Mouse (Mus musculus) ES-E14 (cell line): ENCODE data around the gene Col4a1. TPM values are rescaled to one million over a fixed set of nuclear protein-coding genes. Genes with fewer than 3 reads are reported as not detected.
A peak's percentile ranks its signal among the peaks of the same experiment; 100 is the strongest.

ENCODE experiments used
- DNase-seq: peaks from one replicate; pipeline ENCODE4 v3.0.0-alpha.2; 2013; ENCODE audit warnings: low read depth, low spot score
- H3K27ac ChIP-seq: 2 replicates; pipeline ENCODE4 v1.5.1; 2012; ENCODE audit warnings: low read depth, mild to moderate bottlenecking, low read length, moderate library complexity, mixed read lengths; ENCODE audit not compliant: poor library complexity, insufficient read depth, severe bottlenecking
- H3K36me3 ChIP-seq: 2 replicates; pipeline ENCODE4 v1.6.1; 2012; ENCODE audit warnings: mild to moderate bottlenecking, low read length, moderate library complexity, mixed read lengths; ENCODE audit not compliant: control insufficient read depth, poor library complexity, insufficient read depth, severe bottlenecking
- H3K4me1 ChIP-seq, 2 experiments: fragments of 150-350 bp in 1 of 2; sonication (generic) in 1 of 2; 2 replicates each; pipeline ENCODE4 v1.6.1; 2012; ENCODE audit warnings: low read length in 2 of 2, mild to moderate bottlenecking in 1 of 2, mixed read lengths in 1 of 2; ENCODE audit not compliant: control insufficient read depth in 2 of 2, insufficient read depth in 2 of 2, poor library complexity in 1 of 2
- H3K4me3 ChIP-seq, 2 experiments: fragments of 150-350 bp in 1 of 2; sonication (generic) in 1 of 2; 2 replicates each; pipeline ENCODE4 v1.5.1; 2012; ENCODE audit warnings: low read length in 2 of 2, low read depth in 1 of 2, mild to moderate bottlenecking in 1 of 2, mixed read lengths in 1 of 2; ENCODE audit not compliant: insufficient read depth in 1 of 2, poor library complexity in 1 of 2, severe bottlenecking in 1 of 2
- H3K9ac ChIP-seq: 2 replicates; pipeline ENCODE4 v1.6.1; 2012; ENCODE audit warnings: low read depth, mild to moderate bottlenecking, low read length, mixed read lengths; ENCODE audit not compliant: poor library complexity, insufficient read depth, severe bottlenecking
- H3K9me3 ChIP-seq: fragments of 150-350 bp; sonication (generic); 2 replicates; pipeline ENCODE4 v1.6.1; 2012; ENCODE audit warnings: low read depth, mild to moderate bottlenecking, low read length; ENCODE audit not compliant: control insufficient read depth, insufficient read depth
- CHD2 ChIP-seq: IDR thresholded peaks from 2 replicates; pipeline ENCODE4 v1.6.1; 2014; ENCODE audit warnings: mild to moderate bottlenecking, low read depth, low read length, inconsistent platforms
- HCFC1 ChIP-seq: IDR thresholded peaks from 2 replicates; pipeline ENCODE4 v1.6.1; 2012; ENCODE audit warnings: low read length, inconsistent platforms, borderline replicate concordance; ENCODE audit not compliant: insufficient read depth
- MAFK ChIP-seq: IDR thresholded peaks from 2 replicates; pipeline ENCODE4 v1.6.1; 2014; ENCODE audit warnings: mild to moderate bottlenecking, low read depth, low read length, inconsistent platforms; ENCODE audit not compliant: insufficient read depth
- ZC3H11A ChIP-seq: IDR thresholded peaks from 2 replicates; pipeline ENCODE4 v1.6.1; 2012; ENCODE audit warnings: low read depth, mild to moderate bottlenecking, inconsistent platforms, low read length, borderline replicate concordance
- ZNF384 ChIP-seq: IDR thresholded peaks from 2 replicates; pipeline ENCODE4 v1.6.1; 2012; ENCODE audit warnings: low read depth, low read length, inconsistent platforms
- in situ Hi-C, 2 experiments: fragments of 600-800 bp; cut with MboI; formaldehyde crosslinking; loops; one replicate each; pipeline ENCODE4 v1.15.1; 2025; ENCODE audit warnings: low sequenced_read_pairs in 2 of 2, inconsistent platforms in 1 of 2; ENCODE audit not compliant: unreplicated experiment in 2 of 2
- total RNA-seq: library from RNA; depleted of rRNA; stranded (reverse); fragments of 300-350 nt; gene quantifications from 2 replicates; pipeline ENCODE4 v1.2.3, GENCODE M21; 2012

Col4a1 gene
- total RNA-seq, 1 experiment: 198 TPM

DNA sequence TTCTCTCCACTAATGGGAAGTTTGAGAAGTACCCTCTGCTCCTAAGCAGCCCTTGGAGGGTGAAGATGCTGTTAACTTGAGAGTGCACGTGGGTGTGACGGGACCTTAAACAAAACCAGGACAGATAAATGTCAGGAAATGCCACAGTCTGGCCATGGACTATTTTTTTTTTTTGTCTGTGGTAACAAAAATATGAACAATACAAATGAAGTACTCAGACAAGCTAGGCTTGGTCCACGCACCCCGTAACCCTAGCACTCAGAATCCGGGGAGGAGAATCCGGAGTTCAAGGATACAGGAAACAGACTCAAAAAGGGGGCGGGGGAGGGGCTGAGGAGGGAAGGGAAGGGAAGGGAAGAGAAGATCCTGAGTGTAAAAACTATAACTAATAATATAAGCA is 56.9 kb downstream of the Col4a1 start:
- Histone ChIP-seq H3K9ac (no peak overlapping the region), H3K4me1 (no peaks in the 10 kb centered on the region), H3K27ac (no peak overlapping the region), H3K4me3 (no peak overlapping the region), H3K36me3 (no peaks in the 10 kb centered on the region), H3K9me3 (no peaks in the 10 kb centered on the region)
- TF ChIP-seq CHD2 (no peak), ZNF384 (no peak), MAFK (no peak), HCFC1 (no peak), ZC3H11A (no peak)
- no peak for DNase-seq
- in situ Hi-C loops: loop anchor here (10.0 kb wide), 1 partner anchor 139 kb away; no protein-coding TSS in a partner anchor

DNA sequence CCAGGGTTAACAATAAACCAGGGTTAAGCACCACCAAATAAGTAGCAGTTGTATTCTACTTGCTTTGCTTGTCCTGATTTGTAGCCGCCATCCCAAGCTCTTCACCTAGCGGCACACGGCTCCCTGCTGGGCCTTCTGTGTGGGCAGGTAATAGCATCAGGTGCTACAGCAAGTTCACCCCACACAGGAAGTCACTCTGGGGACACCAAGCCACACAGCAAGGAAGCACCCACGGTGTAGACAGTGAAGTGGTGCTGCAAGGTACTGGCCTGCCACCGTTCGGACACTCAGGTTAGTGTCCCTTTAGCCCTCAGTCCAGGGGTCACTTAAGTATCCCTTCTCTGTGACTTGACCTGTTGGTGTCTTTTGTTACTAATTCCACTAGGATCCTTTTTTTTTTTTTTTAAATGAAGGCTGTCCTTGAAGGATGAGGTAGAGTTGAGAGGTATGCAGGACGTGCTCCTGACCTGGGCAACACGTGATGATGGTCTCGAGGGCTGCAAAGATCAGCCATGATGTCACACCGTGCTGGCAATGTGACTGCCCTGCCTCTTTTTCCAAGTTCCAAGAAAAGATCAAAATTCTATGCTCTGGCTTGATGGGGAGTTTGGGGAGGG is 57.6 kb downstream of the Col4a1 start:
- DNase-seq: no peak
- H3K9me3 ChIP-seq: no peaks in the 10 kb centered on the region
- no peaks in the 10 kb centered on the region for H3K4me1 ChIP-seq
- in situ Hi-C loops: loop anchor here (10.0 kb wide), 1 partner anchor 140 kb away; no protein-coding TSS in a partner anchor
- TF ChIP-seq ZNF384 (no peak), ZC3H11A (no peak), CHD2 (no peak), HCFC1 (no peak), MAFK (no peak)
- no peaks in the 10 kb centered on the region for H3K36me3 ChIP-seq
- no peak overlapping the region for H3K27ac ChIP-seq
- no peak overlapping the region for H3K4me3 ChIP-seq
- H3K9ac ChIP-seq: no peak overlapping the region

DNA sequence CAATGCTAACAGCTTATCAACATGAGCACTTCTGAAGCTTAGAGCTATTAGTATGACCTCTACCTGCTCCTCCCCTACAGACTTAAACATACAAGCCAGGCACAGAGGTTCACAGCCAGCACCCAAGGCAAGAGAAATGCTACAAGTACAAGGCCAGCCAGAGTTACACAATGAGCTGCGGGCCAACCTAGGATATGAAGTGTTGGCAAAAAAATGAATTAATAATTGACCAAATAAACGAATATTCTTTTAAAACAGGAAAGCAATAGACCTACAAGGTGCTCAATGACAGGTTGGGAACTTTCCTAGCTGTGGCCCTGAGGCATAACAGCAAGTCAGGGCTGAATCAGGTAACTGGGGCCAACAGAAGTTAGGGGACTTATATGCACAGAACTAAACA is 58.1 kb downstream of the Col4a1 start:
- TF ChIP-seq CHD2 (no peak), ZNF384 (no peak), ZC3H11A (no peak), HCFC1 (no peak), MAFK (no peak)
- no peak overlapping the region for H3K4me3 ChIP-seq
- in situ Hi-C loops: loop anchor here (10.0 kb wide), 1 partner anchor 140 kb away; no protein-coding TSS in a partner anchor
- DNase-seq: no peak
- H3K36me3 ChIP-seq: no peaks in the 10 kb centered on the region
- no peaks in the 10 kb centered on the region for H3K4me1 ChIP-seq
- no peak overlapping the region for H3K27ac ChIP-seq
- no peak overlapping the region for H3K9ac ChIP-seq
- H3K9me3 ChIP-seq: no peaks in the 10 kb centered on the region

DNA sequence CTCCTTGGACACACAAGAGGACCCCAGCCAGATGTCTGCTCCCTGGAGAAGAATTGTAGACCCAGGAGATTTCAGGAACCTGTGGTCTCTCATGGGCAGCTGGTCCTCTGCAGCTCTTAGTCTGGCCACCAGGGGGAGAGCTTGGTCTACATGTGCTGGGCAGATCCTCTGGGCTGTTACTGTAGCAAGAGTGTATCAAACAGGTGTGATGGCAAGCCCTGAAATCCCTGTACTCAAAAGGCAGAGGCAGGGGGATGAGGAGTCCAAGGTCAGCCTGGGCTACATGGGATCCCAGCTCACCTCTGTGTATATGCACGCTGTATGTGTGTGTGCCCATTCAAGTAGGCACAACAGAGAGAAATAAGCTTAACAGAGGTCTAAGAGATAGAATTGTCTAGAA is 59.1 kb downstream of the Col4a1 start:
- no peak overlapping the region for H3K4me3 ChIP-seq
- TF ChIP-seq ZC3H11A: peak; percentile 98
- no peak for TF ChIP-seq MAFK
- no peak overlapping the region for H3K9ac ChIP-seq
- in situ Hi-C loops: loop anchor here (10.0 kb wide), 1 partner anchor 141 kb away; no protein-coding TSS in a partner anchor
- H3K4me1 ChIP-seq: no peaks in the 10 kb centered on the region
- DNase-seq: peak; percentile 44
- no peaks in the 10 kb centered on the region for H3K36me3 ChIP-seq
- H3K27ac ChIP-seq: no peak overlapping the region
- H3K9me3 ChIP-seq: no peaks in the 10 kb centered on the region

DNA sequence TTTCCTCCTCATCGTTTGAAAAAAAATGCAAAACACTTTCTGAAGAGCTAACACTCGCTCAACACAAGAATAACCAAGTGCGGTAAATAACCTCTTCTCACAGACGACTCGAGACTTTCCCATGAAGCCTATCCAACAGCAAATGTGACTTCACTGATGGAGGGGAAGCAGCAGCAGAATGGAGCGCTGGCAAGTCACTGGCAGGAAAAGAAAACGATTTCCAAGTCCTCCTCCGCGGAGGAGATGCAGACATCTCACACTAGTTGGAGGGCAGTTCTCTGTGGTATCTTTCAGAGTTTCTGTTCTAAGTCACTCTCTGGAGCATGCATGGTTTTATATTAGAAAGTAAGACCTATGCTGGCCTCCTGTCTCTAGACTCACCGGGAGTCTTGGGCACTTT is 59.6 kb downstream of the Col4a1 start:
- no peak overlapping the region for H3K4me3 ChIP-seq
- H3K27ac ChIP-seq: no peak overlapping the region
- in situ Hi-C loops: loop anchor here (10.0 kb wide), 1 partner anchor 142 kb away; no protein-coding TSS in a partner anchor
- TF ChIP-seq ZC3H11A (no peak), HCFC1 (no peak), ZNF384 (no peak), MAFK (no peak), CHD2 (no peak)
- H3K9ac ChIP-seq: no peak overlapping the region
- H3K4me1 ChIP-seq: no peaks in the 10 kb centered on the region
- DNase-seq: no peak
- no peaks in the 10 kb centered on the region for H3K9me3 ChIP-seq
- no peaks in the 10 kb centered on the region for H3K36me3 ChIP-seq
